Mouse (Mus musculus) kidney, embryonic 14.5 days (tissue): ENCODE measurements around the gene Kif26b. TPM values are rescaled to one million over a fixed set of nuclear protein-coding genes. Genes with fewer than 3 reads are reported as not detected.
A peak's percentile ranks its signal among the peaks of the same experiment; 100 is the strongest.

Source experiments
- ATAC-seq: fragments of 200-750 bp; cut with Nextera tagmentation; 2 replicates; pipeline ENCODE4 v1.8.0; 2017; ENCODE audit warnings: moderate number of reproducible peaks, mild to moderate bottlenecking, moderate TSS enrichment, moderate library complexity; ENCODE audit not compliant: low FRiP score, low TSS enrichment
- H3K27ac ChIP-seq: fragments of 300-500 bp; sonication (generic); 2 replicates; pipeline ENCODE4 v1.5.1; 2014; ENCODE audit warnings: low read depth, mild to moderate bottlenecking, low read length, moderate library complexity, mixed read lengths
- H3K27me3 ChIP-seq: fragments of 300-500 bp; sonication (generic); 2 replicates; pipeline ENCODE4 v1.6.1; 2014; ENCODE audit warnings: mild to moderate bottlenecking, low read length; ENCODE audit not compliant: control insufficient read depth, insufficient read depth
- H3K36me3 ChIP-seq: fragments of 300-500 bp; sonication (generic); 2 replicates; pipeline ENCODE4 v1.6.1; 2014; ENCODE audit warnings: low read length, mixed read lengths; ENCODE audit not compliant: control insufficient read depth, insufficient read depth
- H3K4me1 ChIP-seq: fragments of 300-500 bp; sonication (generic); 2 replicates; pipeline ENCODE4 v1.6.1; 2014; ENCODE audit warnings: low read length, mixed read lengths; ENCODE audit not compliant: control insufficient read depth, insufficient read depth
- H3K4me2 ChIP-seq: fragments of 300-500 bp; sonication (generic); replicated peaks from 2 replicates; pipeline ENCODE4 v1.6.1; 2014; ENCODE audit warnings: low read depth, mild to moderate bottlenecking, low read length
- H3K4me3 ChIP-seq: fragments of 300-500 bp; sonication (generic); 2 replicates; pipeline ENCODE4 v1.5.1; 2014; ENCODE audit warnings: mild to moderate bottlenecking, low read length
- H3K9ac ChIP-seq: fragments of 300-500 bp; sonication (generic); 2 replicates; pipeline ENCODE4 v1.6.1; 2014; ENCODE audit warnings: low read depth, mild to moderate bottlenecking, low read length, moderate library complexity
- H3K9me3 ChIP-seq: fragments of 300-500 bp; sonication (generic); 2 replicates; pipeline ENCODE4 v1.6.1; 2016; ENCODE audit warnings: low read length; ENCODE audit not compliant: control insufficient read depth
- WGBS: fragments of 180-500 bp; shearing (Covaris S2); extraction: QIAGEN DNeasy Blood & Tissue Kit; methylation state at CpG from one replicate; pipeline ENCODE4 v1.1.7; 2014; 5-methylcytosine and 5-hydroxymethylcytosine counted together
- polyA plus RNA-seq: library from polyadenylated mRNA; unstranded; fragments of >200 nt; fragmentation: Nextera tagmentation; extraction: Ambion mirVana; gene quantifications from 2 replicates; pipeline ENCODE4 v1.2.1, GENCODE M21; 2014

The Kif26b gene
- polyA plus RNA-seq, 1 experiment from 2014 or later = 22.9 TPM

DNA sequence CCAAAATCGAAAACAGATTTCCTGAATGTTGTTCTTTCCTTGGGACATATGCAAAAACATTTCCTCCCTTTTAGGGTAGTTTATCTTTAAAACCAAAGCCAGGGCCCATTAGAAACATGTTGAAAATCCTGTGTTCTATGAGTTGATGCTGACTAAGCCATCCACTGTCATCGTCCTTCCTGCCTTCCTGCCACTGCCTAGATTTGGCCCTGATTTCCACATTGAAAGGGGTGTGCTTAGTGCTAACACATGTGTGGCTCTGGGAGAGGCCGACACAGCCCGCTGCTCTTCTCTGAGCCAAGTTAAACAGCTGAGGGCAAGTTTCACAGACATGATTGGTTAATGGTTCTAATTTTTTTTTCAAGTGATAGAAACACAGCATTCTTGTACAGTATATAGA is 407.5 kb downstream of the Kif26b start:
- Histone ChIP-seq H3K9ac (no peak overlapping the region), H3K27ac (no peak overlapping the region), H3K36me3 (peaks cover 4% of the 10 kb centered on the region; the same call in 1 of the 2 replicates), H3K27me3 (no peaks in the 10 kb centered on the region), H3K9me3 (no peaks in the 10 kb centered on the region), H3K4me2 (no peak overlapping the region), H3K4me3 (no peak overlapping the region), H3K4me1 (no peaks in the 10 kb centered on the region)
- ATAC-seq = peak; percentile 69; the same call in 1 of the 2 replicates
- WGBS = 45% methylated on average over 4 of the region's 4 CpGs

DNA sequence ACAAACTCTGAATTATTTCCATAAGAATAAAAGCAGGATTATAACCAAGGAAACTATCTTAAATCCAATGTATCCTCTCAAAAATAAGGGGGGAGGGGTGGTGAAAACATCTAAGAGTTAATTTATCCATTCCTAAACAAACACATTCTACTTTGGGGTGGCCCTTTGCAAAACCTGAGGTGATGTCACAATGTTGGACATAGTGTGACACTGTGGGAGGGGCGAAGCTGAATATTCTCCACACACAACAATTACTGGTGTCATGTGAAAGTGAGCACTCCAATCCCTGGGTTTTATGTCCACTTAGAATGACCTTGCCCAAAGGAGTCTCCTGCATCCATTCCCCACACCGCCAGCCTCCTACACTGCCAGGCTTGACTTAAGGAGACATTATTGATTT is 408.1 kb downstream of the Kif26b start:
- no peak overlapping the region for H3K4me3 ChIP-seq
- H3K4me2 ChIP-seq = no peak overlapping the region
- H3K4me1 ChIP-seq = no peaks in the 10 kb centered on the region
- H3K27me3 ChIP-seq = no peaks in the 10 kb centered on the region
- 77% methylated on average over 2 of the region's 2 CpGs for WGBS
- no peak overlapping the region for H3K9ac ChIP-seq
- H3K27ac ChIP-seq = no peak overlapping the region
- H3K9me3 ChIP-seq = no peaks in the 10 kb centered on the region
- no peak for ATAC-seq
- peaks cover 1% of the 10 kb centered on the region; the same call in 1 of the 2 replicates for H3K36me3 ChIP-seq

DNA sequence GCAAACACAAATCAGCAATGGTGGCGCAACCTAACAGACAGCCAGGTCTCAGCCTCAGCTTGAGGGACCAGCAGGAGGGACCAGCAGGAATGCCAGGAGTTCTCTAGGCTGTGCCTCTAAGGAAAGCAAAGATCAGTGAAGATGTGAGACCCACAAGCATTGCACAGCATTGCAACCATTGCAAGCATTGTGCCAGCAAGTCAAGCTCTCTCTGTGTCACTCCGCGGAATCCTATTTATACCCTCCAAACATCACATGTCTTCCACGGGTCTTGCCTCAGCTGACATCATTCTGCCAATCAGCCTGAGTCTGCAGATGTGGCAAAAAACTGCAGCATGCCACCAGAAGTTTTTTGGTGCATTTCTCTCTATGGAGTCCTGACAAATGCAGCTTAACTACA is 411.4 kb downstream of the Kif26b start:
- H3K4me1 ChIP-seq = peaks cover 4% of the 10 kb centered on the region; the same call in 1 of the 2 replicates

DNA sequence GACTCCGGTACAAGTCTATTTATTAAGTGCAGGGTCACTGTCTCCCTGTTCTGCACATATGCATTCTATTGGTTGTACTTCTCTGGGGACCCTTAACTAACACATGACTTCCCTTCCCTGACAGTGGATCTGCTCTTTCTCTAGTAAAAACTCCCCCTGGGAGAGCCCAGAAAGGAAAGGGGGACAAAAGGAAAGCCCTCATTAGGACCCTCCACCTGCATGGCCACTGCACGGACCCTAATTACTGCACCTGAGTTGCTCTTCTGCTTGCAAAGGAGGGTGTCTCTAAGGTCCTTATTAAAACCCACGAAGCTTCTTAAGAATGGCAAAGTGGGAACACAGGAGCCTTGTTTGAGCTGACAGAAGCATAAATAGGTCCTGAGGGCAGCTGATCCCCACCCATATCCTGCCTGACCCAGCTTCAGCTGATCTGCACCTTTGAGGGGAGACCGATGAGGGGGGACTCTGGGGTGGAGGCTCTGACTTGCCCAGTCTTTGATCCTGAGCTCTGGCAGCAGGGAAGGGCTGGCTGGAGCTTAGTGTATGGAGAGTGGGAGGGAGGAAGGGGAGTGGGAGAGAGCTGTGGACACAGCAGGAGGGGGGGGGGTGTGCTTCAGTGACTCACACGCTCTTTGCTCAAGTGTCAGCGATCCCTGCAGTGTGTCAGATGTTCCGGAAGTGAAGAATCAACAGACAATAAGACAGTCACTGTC is 413.5 kb downstream of the Kif26b start:
- Histone ChIP-seq H3K4me2 (no peak overlapping the region), H3K27ac (no peak overlapping the region), H3K9me3 (no peaks in the 10 kb centered on the region), H3K4me1 (peaks cover 4% of the 10 kb centered on the region; the same call in 1 of the 2 replicates), H3K9ac (no peak overlapping the region), H3K4me3 (no peak overlapping the region), H3K27me3 (no peaks in the 10 kb centered on the region), H3K36me3 (no peaks in the 10 kb centered on the region)
- peak; percentile 54 for ATAC-seq
- 37% methylated on average over 7 of the region's 7 CpGs for WGBS

More for the DNA sequence above, 411.4 kb downstream of the Kif26b start:
- ATAC-seq = no peak
- no peaks in the 10 kb centered on the region for H3K36me3 ChIP-seq
- no peaks in the 10 kb centered on the region for H3K9me3 ChIP-seq
- no peak overlapping the region for H3K9ac ChIP-seq
- H3K27ac ChIP-seq = no peak overlapping the region
- H3K27me3 ChIP-seq = no peaks in the 10 kb centered on the region
- no peak overlapping the region for H3K4me3 ChIP-seq
- no peak overlapping the region for H3K4me2 ChIP-seq
- WGBS = 81% methylated on average over 4 of the region's 4 CpGs

DNA sequence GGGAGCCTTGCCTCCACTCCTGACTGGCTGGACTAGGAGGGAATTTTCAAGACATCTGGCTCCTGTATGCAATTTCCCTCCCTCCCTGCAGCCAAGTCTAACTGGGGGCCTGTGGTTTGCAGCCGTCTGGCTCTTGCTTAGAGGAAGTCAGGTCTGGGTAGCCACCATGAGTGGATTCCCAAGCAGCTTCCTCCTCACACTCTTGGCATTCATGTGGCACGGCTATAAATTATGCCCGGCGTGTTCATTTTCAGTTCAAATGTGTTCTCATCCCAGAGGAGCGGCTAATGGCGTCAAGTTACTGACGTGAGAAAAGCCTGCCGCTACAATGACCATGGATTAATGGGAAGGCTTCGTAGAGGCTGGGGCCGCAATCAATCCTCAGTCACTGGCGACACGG is 424.0 kb downstream of the Kif26b start:
- Histone ChIP-seq H3K9ac (no peak overlapping the region), H3K27me3 (no peaks in the 10 kb centered on the region), H3K36me3 (no peaks in the 10 kb centered on the region), H3K27ac (no peak overlapping the region), H3K4me3 (no peak overlapping the region), H3K4me2 (no peak overlapping the region), H3K4me1 (0 out of 2 replicates have a peak, but pooled peaks cover 5% of the 10 kb centered on the region), H3K9me3 (peaks cover 6% of the 10 kb centered on the region)
- WGBS = 25% methylated on average over 12 of the region's 12 CpGs
- ATAC-seq = no peak

DNA sequence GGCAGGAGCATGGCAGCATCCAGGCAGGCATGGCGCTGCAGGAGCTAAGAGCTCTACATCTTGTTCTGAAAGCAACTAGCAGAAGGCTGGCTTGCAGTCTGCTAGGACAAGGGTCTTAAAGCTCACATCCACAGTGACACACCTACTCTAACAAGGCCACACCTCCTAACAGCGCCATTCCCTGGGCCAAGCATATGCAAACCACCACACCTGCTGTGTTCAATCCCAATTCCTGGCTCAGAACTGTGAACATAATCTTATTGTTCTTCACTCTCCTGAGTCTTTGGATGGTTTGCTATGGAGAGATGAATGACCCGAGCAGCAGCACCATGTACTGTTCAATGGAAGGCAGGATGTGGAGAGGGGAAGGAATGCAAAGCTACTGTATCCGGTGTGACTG is 429.7 kb downstream of the Kif26b start:
- no peak for ATAC-seq
- Histone ChIP-seq H3K4me1 (no peaks in the 10 kb centered on the region), H3K27me3 (no peaks in the 10 kb centered on the region), H3K36me3 (no peaks in the 10 kb centered on the region), H3K9ac (no peak overlapping the region), H3K4me2 (no peak overlapping the region), H3K4me3 (no peak overlapping the region), H3K27ac (no peak overlapping the region), H3K9me3 (no peaks in the 10 kb centered on the region)
- WGBS = 79% methylated on average over 4 of the region's 4 CpGs

DNA sequence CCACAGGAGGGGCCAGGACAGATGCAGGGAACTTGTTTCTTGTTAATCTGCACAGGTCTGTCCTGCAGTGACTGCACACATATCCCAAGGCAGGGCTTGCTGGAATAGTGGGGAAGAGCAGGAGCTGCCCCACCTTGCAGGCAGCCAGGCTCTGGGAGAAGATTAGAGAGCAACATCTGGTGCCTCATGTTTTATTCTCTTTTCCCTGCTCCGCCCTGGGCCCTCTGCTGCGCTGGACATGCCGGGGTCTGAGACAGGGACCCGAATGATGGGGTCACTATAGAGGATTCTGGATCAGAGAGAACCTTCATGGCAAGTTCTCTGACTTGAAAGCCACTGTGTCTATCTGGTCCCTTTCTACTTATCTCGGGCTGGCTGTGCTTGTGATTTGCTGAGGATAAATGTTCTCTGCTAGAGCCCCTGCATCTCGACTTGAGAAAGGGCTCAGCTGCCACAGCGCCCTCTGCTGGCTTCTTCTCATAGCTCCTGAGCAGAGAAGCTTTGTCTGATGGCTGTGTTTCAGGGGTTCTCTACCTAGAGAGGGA is 431.2 kb downstream of the Kif26b start:
- ATAC-seq = peak; percentile 66; the same call in 1 of the 2 replicates
- Histone ChIP-seq H3K9me3 (no peaks in the 10 kb centered on the region), H3K4me3 (no peak overlapping the region), H3K36me3 (no peaks in the 10 kb centered on the region), H3K4me1 (no peaks in the 10 kb centered on the region), H3K27ac (no peak overlapping the region), H3K4me2 (no peak overlapping the region), H3K9ac (no peak overlapping the region), H3K27me3 (no peaks in the 10 kb centered on the region)
- 42% methylated on average over 7 of the region's 7 CpGs for WGBS

DNA sequence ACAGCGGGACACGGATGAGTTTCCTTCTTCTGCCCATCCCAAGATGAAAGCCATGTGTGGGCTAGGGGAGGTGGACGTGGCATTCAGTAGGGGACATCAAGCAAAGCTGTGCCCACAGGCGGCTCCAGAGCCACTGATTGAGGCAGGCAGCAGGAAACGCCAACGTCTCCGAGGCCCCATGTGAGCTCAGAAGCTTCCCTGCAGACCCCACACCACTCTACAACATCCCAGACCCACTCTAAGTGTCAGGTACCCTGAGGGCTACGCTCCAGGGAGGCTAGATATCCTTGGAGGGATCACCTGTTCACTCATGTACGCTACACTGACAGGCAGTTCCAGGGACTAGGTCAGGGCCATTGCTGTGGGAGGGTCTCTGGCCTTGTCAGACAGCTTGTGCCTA is 432.7 kb downstream of the Kif26b start:
- ATAC-seq = no peak
- no peak overlapping the region for H3K4me2 ChIP-seq
- no peak overlapping the region for H3K4me3 ChIP-seq
- 71% methylated on average over 9 of the region's 9 CpGs for WGBS
- no peaks in the 10 kb centered on the region for H3K4me1 ChIP-seq
- H3K27ac ChIP-seq = no peak overlapping the region
- H3K9me3 ChIP-seq = no peaks in the 10 kb centered on the region
- no peaks in the 10 kb centered on the region for H3K27me3 ChIP-seq
- no peak overlapping the region for H3K9ac ChIP-seq
- H3K36me3 ChIP-seq = no peaks in the 10 kb centered on the region

DNA sequence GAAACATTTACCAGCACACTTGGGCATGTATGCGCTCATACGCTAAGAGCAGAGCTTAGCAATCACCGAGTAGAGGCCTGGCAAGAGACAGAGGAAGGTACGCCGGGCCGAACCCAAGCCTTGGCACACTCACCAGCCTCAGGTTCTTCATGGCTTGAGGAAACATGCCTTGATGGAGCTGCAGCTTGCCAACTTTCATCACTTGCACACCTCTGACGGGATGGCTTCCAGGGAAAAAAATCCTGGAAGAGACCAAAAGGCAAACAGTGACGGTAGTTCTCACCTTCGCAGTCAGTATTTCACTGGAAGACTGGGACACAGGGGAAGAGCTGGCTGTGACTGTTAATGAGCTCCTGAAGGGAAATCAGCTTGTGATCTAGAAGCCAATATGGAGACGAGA is 443.1 kb downstream of the Kif26b start:
- no peaks in the 10 kb centered on the region for H3K9me3 ChIP-seq
- no peaks in the 10 kb centered on the region for H3K36me3 ChIP-seq
- no peak overlapping the region for H3K4me3 ChIP-seq
- no peaks in the 10 kb centered on the region for H3K4me1 ChIP-seq
- WGBS = 92% methylated on average over 10 of the region's 10 CpGs
- no peaks in the 10 kb centered on the region for H3K27me3 ChIP-seq
- no peak for ATAC-seq
- H3K4me2 ChIP-seq = no peak overlapping the region
- H3K27ac ChIP-seq = no peak overlapping the region
- H3K9ac ChIP-seq = no peak overlapping the region
